Mouse (Mus musculus): ENCODE measurements around the gene Cul3. TPM values are rescaled to one million over a fixed set of nuclear protein-coding genes. Genes with fewer than 3 reads are reported as not detected.
"Not testable (repeated sequence)": the region's sequence is repeated elsewhere in the genome, so short reads cannot be mapped to it uniquely, and the experiment has no call there.

Gene Cul3
- polyA plus RNA-seq (2015; fragmentation: Nextera tagmentation; extraction: Ambion mirVana) = 40.9 and 53.0 TPM in 2 replicates

DNA sequence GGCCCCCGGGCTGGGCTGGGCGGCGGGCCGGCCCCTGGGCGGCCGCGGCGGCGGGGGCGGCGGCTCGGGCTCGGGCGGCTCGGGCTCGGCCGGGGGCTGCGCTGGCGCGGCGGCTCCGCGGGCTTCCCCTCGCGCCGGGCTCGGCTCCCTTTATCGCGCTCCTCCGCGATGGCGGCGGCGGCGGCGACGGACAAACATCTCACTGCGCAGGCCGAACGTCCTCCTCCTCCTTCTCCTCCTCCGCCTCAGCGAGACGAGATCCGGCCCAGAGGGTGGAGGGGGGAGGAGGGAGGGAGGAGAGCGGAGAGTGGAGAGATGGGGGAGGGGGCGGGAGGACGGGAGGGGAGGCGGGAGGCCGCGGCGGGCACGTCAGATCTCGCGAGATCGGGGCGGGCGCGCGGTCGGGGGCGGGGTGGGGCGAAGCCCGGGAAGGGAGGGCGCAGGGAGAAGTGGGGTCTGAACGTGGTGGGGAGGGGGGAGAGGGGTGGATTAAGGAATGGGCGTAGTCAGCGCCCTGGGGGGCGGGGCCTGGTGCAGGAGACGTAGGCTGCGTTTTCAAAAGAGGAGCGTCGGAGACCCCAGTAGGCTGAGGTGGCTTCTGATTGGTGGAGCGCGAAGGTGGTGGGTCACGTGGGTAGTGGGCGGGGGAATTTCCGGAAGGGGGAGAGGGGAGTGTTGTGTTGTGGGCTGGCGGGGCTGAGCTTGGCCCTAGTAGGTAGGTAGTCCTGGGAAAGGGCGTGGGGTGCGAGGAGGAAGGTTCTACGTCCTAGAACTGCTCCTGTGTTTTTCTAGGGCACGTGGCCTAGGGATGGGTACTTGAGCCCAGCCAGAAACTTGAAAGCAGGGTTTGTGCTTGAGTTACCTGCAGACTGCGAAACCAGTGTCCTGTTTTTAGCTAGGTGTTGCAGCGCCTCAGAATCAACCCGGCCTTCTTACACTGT is at the start of gene Cul3:
Gene Cul3 (minus strand): TSS at position 45 of the 941 bp plus-strand sequence.
- peak; percentile 99 for DNase-seq (ENCODE audit: low spot score)

DNA sequence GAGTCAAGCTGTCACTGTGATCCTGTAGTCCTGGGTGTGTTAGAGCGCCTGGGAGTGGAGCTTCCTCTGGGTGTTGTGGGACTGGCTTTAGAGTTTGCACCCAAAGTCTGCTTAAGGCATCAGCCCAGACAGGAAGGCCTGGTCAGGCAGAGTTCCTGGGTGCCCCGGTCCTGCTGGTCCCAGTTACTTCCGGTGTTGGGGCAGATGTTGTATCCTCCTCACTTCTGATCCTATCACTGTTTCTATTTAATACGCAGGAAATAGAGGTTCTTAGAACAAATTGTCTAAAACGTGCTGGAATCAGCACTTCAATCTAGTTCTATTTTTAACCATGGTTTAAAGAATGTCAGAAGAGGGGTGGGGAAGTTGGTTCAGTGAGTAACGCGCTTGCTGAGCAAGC is 49.2 kb upstream of the Cul3 start:
- peak; percentile 31 for DNase-seq (ENCODE audit: low spot score)

DNA sequence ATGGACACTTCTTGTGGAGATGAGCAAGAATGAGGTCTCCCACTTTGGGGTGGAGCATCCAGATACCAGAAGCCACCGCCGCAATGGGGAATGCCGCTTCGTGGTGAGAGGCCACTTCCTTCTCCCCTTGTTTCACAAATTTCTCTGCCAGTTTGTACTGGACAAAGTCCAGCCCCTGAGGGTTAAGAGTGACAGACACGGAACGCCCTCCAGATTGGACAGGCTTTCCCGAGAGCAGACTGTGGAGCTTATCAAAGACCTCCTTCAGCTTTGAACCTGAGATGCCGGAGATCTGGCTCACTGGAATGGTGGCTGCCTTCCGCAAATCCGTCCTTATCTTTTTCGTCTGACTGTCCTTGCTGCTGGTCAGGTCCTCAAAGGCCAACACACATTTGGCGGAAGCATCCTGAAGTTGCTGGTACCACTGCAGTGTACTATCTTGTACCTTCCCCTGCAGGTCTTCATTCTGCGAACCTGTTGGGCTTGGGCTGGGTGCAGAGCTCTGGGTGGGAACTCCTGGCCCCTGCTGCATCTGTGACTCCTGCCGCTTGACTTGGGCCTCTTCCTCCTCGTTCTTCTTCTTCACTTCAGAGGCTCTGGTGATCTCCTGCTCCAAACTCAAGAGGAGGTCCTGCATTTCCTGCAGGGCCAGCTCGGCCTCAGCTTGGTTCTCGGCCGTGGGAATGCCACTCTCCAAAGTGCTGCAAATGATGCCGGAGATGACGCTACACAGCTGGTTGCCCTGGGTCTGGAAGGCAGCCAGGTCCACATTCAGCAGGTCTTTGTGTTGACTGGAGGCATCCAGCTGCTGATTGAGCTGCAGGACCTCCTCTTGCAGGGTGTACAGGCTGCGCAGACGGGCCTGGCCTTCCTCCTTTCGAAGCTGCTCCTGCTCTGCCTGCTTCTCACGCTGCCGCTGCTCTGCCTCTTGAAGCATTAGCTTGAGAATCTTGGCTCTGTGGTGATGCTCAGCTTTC is 43.6 kb upstream of the Cul3 start:
- peak; percentile 42 for DNase-seq (ENCODE audit: low spot score)

DNA sequence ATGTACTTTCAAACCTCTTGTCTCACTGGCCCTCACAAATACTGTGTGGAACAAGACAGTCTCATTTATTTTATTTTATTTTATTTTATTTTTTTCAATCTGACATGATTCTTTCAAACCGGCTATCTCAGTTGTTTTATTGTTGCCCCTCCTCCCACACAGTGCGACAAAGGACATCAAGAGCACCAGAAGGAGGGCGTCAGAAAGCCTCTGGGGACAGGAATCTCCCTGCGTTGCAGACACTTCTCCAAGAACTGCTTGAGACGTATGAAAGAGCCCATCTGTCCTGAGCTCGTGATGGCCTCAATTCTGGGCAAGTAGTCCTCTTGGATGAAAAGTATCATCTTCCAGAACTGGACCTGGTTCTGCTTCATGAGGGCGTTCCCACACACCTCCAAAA is 42.6 kb upstream of the Cul3 start:
- DNase-seq (ENCODE audit: low spot score) = peak; percentile 29

DNA sequence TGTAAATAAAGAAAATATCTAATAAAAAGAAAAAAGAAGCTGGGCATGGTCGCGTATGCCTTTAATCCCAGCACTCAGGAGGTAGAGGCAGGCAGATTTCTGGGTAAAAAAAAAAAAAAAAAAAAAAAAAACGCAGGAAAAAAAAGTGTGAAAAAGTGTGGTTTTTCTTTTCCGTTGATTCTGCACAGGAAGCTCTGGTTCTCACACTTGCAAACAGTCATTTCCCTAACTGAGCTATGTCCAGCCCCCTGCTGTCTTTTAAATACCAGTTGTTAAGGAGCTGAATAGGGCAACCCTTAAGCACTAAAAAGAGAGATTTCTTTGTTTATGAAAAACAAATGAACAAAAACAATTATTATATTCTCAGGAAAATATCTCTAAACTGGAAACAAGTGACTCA is 41.0 kb upstream of the Cul3 start:
- peak; percentile 43 for DNase-seq (ENCODE audit: low spot score)

DNA sequence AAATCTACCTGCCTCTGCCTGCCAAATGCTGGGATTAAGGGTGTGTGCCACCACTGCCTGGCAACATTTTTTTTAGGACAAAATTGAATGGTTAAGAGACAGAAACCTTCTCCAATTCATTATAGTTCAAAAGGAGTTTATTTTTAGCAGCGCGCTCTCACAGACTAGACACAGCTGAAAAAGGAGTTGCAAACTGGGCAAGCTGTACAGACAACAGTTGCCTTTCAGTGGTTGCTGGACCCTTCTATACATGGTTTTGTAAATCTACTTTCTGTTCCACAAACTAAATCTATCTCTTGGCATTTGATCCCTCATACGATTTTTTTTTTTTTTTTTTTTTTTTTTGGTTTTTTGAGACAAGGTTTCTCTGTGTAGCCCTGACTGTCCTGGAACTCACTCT is 31.7 kb upstream of the Cul3 start:
- DNase-seq (ENCODE audit: low spot score) = no peak

DNA sequence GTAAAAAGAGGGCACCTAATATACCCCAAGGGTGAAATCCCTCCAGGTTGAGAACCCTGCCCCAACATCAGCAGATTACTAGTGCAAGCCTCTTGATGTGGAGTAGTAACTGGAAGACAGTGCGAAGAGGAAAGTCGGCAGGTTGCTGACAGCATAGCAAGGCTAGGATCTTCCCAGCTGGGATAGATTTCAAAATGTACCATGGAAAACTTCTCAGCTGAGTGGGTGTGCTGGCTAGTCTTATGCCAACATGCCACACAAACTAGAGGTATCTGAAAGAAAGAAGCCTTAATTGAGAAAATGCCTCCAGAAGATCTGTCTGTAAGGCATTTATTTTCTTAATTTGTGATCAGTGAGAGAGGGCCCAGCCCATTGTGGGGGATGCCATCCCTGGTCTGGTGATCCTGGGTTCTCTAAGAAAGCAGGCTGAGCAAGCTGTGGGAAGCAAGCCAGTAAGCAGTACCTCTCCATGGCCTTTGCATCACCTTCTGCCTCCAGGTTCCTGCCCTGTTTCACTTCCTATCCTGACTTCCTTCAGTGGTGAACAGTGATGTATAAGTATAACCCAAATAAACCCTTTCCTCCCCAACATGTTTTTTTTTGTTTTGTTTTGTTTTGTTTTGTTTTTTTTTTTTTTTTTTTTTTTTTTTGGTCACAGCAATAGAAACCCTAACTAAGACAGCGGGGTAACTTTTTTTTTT is 31.1 kb upstream of the Cul3 start:
- no peak for DNase-seq (ENCODE audit: low spot score)

DNA sequence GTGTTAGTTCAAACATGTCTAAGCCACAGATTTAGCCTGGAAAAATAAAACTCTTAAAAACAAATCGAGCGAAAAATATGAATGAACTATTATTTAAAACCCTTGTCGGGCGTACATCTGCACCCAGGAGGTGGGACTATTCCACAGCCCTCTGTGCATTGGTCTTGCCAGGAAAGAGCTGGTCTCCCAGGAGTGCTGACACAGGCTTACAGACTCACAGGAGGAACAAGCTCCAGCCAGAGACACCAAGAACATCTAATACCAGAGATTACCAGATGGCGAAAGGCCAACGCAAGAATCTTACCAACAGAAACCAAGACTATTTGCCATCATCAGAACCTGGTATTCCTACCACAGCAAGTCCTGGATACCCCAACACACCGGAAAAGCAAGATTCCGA is 23.2 kb upstream of the Cul3 start:
- DNase-seq (ENCODE audit: low spot score) = no peak

DNA sequence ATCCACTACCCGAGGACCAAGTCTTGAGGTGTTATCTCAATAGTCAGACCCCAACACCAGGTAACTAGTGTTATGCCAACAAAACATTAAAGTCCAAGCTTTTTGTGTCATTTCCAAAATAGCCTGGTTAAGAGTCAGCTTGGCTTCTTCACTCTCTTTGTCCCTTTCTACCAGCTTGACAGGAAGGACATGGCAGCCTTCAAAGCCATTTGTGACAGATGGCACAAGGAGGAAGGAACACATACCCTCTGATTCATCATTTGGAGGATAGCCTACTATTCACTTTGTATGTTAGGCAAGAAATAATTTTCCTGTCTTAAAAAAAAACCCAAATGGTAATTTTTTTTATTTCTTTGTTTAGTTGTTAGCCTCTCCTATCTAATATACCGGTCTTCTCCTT is 22.7 kb upstream of the Cul3 start:
- DNase-seq (ENCODE audit: low spot score) = no peak

DNA sequence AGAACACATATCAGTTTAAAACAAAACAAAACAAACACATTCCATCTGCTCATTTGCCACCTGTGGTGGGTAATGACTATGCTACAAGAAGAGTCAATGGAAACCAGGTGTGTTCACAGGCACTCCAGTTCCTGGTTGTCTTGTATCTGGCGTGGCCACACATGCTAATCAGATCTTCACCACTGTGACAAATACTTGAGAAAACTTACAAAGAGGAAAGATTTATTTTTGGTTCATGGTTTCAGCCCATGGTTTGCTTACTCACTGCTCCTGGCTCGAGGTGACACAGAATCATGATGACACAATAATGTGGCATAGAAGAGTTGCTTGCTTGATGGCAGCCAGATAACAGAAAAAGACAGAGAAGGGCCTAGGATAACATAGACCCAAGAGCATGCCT is 22.1 kb upstream of the Cul3 start:
- no peak for DNase-seq (ENCODE audit: low spot score)

DNA sequence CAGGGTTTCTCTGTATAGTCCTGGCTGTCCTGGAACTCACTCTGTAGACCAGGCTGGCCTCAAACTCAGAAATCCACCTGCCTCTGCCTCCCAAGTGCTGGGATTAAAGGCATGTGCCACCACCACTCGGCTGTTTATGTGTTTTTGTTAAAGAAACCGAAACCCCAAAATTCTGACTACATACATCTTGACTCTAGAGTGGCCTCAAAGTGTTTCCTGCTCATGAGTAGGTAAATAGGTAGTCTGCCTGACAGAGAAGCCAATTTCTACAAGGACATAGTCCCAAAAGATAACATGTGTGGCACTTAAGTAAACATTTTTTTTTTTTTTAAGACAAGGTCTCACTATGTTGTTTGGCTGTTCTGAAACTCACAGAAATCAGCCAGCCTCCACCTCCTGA is 21.5 kb upstream of the Cul3 start:
- DNase-seq (ENCODE audit: low spot score) = not testable (repeated sequence)

DNA sequence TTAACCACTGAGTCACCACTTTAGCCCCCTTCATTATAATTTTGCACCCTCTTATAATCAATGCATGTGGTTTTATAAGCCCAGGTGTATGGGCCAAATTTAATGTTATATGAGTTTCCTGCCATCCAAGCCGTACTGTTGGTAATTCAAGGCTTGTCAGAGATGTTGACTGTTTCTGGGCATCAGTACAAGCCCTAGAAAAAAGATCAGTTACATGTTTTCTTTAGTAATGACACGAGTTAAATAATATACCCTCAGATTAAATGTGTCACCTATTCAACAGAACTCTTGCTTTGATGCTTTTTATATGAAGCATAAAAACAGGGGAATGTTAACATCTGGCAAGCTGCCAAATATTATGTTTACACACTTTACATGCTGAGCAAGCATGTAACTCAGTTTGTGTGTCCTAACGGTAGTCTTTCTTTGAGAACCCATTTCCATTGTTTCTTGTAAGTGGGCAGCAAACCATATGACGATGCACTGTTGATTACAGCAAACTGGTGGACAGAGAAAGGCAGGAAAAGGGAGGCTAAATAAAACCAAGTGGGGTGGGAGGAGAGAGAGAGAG is 19.8 kb upstream of the Cul3 start:
- DNase-seq (ENCODE audit: low spot score) = no peak

DNA sequence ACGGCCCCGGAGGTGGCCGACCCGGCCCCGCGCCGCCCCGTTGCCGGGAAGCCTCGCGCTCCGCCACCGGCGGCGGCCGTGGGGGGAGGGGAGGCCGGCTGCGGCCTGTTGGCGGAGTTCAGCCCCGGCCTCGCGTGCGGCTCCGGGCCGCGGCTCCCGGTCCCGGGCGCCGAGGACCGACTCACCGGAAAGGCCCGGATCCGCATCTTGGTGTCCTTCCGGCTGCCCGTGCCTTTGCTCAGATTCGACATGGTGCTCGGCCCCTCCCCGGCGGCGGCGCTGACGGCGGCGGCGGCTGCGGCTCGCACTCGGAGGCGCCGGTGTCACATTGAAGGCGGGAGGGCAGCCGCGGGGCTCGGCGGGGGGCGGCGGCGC is 232 bp downstream of the Cul3 start:
- peak; percentile 75 for DNase-seq (ENCODE audit: low spot score)

DNA sequence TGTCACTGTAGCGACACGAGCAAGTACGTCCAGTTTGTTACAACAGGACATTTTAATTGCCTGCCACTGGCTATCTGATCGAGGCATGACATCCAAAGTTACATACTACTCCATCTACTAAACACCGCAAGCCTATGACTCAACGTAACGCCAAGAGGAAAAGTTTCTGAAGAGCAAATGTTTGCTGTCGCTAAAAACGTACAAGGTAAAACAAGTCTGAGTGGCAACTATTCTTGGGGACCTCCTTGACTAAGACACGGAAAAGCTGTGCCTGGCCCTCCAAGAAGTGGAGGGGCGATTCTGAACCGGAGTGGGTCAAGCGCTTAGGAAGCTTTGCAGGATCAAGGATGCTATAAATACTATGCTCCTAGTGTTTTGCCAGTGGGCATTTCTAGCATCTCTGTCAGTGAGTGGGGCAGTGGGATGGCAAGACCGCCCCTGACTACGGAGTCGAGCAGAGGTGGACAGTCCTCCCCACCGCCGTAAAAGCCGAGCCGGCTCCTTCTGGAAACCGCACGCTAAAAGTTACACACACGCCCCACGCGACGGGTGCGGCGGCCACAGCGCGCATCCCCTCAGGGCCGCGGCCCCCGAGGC is 757 bp downstream of the Cul3 start:
- peak; percentile 6 for DNase-seq (ENCODE audit: low spot score)

DNA sequence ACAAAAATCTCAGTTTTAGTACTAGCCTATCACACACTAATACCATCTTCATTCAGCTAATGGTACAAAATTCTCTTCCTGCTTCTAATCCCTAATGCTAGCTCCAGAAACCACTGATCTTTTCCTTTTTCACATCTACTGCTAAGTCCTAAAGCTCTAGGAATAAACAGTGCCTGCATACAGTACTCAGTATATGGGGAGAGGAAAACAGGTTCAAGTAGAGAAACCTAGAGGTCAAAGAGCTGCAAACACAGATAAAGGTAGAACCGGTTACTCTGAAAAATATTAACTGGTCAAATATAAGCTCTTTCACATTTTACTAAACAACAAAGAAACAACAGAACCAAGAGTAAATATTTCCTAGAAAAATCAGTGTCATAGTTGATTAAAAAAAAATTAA is 1.9 kb downstream of the Cul3 start:
- no peak for DNase-seq (ENCODE audit: low spot score)

DNA sequence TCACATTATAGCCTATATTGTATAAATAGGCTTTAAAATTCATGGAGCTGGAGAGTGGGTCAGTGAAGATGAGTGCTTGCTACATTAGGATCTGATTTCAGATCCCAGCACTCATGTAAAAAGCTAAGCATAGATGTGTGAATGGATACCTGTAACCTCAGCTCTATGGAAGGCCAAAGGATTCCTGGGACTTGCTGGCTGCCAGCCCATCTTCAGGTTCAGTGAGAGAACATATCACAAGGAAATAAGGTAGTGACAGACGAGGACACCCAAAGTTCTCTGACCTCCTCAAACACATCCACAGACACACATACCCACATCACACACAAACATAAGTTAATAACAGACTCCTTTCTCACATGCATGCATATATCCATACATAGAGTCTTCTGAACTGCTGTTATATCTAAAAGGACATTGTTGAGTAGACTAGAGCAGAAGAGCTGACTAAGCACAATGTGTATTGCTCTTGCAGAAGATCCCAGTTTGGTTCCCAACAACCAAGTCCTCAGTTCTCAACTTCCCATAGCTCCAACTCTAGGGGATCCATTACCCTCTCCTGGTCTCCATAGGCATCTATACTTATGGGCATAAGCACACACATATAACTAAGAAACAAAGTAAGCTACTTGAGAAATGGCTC is 4.4 kb downstream of the Cul3 start:
- DNase-seq (ENCODE audit: low spot score) = no peak

DNA sequence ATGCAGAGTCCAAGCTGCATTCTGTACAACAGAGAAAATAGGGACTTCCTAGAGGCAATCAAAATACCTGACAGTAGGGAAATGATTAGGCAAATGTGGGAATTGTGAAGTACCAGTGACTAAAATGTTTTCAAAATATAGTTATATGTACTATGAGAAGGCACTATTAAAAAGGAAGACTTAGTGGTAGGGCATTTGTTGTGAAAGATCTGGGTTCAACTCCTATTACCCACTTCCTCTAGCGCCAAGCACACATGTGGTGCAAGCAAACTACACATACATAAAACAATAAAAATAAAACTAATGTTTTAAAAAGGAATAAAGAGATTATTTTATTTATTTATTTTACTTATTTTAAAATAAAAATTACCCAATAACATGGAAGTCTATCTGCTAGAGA is 5.2 kb downstream of the Cul3 start:
- DNase-seq (ENCODE audit: low spot score) = no peak

DNA sequence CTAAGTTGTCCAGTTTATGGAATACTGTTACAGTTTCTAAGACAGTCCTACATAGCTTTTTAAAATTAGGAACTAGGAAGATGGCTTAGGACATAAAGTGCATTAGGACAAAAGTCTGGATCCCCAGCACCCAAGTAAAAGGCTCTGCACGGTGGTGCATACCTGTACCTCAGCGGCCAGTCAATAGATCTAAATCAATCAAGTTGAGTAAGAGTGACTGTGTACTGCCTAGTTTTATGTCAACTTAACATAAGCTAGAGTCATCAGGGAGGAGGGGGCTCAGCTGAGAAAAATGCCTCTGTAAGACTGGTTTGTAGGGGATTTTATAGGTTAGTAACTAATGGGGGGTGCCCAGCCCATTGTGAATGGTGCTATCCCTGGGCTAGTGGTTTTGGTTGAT is 9.3 kb downstream of the Cul3 start:
- DNase-seq (ENCODE audit: low spot score) = no peak

DNA sequence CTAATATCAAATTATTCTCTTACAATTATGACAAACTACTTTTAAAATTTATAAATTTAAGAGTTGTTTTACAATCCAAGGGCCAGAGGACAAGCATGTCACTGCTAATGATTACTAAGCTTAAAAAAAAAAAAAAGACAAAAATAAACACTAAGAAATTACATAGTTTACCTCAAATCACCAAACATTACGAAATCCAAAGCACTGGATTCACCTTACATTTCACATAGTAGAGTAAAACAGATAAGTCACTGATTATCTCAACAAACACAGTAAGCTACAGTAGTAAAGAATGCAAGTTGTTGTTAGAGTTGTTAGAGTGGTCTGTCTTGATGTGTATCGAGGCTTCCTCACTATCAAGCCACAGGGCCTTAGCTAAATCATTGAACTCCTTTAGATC is 14.5 kb downstream of the Cul3 start:
- DNase-seq (ENCODE audit: low spot score) = no peak

DNA sequence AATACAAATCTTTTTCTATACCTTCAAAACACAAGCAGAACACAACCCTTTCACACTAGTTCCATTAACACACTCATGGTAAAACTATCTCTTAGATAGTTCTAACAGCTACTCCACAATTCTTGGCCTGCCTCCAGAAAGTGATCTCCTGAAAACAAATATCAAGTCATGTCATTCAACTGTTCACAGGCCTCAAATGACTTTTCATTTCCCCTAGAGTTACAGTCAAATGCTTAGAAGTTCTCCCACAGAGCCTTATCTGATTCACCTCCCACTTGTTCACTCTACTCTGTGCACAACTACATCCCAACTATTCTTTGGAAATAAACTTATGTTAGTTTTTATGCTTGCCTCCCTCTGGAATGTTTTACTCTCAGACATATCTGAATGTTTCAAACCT is 15.9 kb downstream of the Cul3 start:
- DNase-seq (ENCODE audit: low spot score) = no peak
